Mouse (Mus musculus) CH12.LX (cell line): ENCODE results near the gene Cep295. TPM values are rescaled to one million over a fixed set of nuclear protein-coding genes. Genes with fewer than 3 reads are reported as not detected.

Source experiments
- DNase-seq: peaks from one replicate; pipeline ENCODE4 v3.0.0-alpha.2; 2013; ENCODE audit errors: extremely low read depth
- H3K27ac ChIP-seq: 2 replicates; pipeline ENCODE4 v1.5.1; 2012; ENCODE audit warnings: low read depth, mild to moderate bottlenecking, control low read depth, moderate library complexity; ENCODE audit not compliant: insufficient read depth
- H3K27me3 ChIP-seq: replicated peaks from 2 replicates; pipeline ENCODE3; 2012; ENCODE audit warnings: inconsistent platforms
- H3K36me3 ChIP-seq, 2 experiments: replicated peaks in 1 of 2; 2 replicates each; pipeline versions ENCODE3 to v1.6.1; 2012; ENCODE audit warnings: inconsistent platforms in 1 of 2, low read length in 1 of 2, mild to moderate bottlenecking in 1 of 2, mixed read lengths in 1 of 2, moderate library complexity in 1 of 2; ENCODE audit not compliant: control insufficient read depth in 1 of 2, insufficient read depth in 1 of 2
- H3K4me1 ChIP-seq, 2 experiments: 2 replicates each; pipeline ENCODE4 v1.6.1; 2012; ENCODE audit warnings: inconsistent platforms in 1 of 2, moderate library complexity in 1 of 2; ENCODE audit not compliant: insufficient read depth in 2 of 2, control insufficient read depth in 1 of 2
- H3K4me2 ChIP-seq: 2 replicates; pipeline ENCODE4 v1.6.1; 2012; ENCODE audit warnings: low read depth, mild to moderate bottlenecking, control low read depth; ENCODE audit not compliant: poor library complexity, insufficient read depth, severe bottlenecking
- H3K4me3 ChIP-seq, 3 experiments: fragments of 150-350 bp in 1 of 3; sonication (generic) in 1 of 3; replicated peaks in 1 of 3; 2 replicates each; pipeline versions ENCODE3 to v1.5.1; 2011 to 2012; ENCODE audit warnings: low read depth in 2 of 3, low read length in 2 of 3, mild to moderate bottlenecking in 2 of 3, moderate library complexity in 2 of 3, control low read depth in 1 of 3, improper control_type of control experiment in 1 of 3, inconsistent platforms in 1 of 3, mixed read lengths in 1 of 3; ENCODE audit not compliant: poor library complexity in 1 of 3
- H3K79me2 ChIP-seq: replicated peaks from 2 replicates; pipeline ENCODE4 v1.6.1; 2012; ENCODE audit warnings: mild to moderate bottlenecking, moderate library complexity; ENCODE audit not compliant: control insufficient read depth, poor library complexity, insufficient read depth, severe bottlenecking; ENCODE audit errors: extremely low read depth
- H3K9ac ChIP-seq: 2 replicates; pipeline ENCODE4 v1.6.1; 2012; ENCODE audit warnings: low read depth, mild to moderate bottlenecking, control low read depth, moderate library complexity; ENCODE audit not compliant: insufficient read depth
- H3K9me3 ChIP-seq: replicated peaks from 2 replicates; pipeline ENCODE3; 2012; ENCODE audit warnings: low read length, inconsistent platforms, mixed read lengths
- BHLHE40 ChIP-seq: IDR thresholded peaks from 2 replicates; pipeline ENCODE4 v1.6.1; 2011; ENCODE audit warnings: mild to moderate bottlenecking, low read depth, low read length, improper control_type of control experiment
- CTCF ChIP-seq, 2 experiments: IDR thresholded peaks in 1 of 2; conservative IDR thresholded peaks in 1 of 2; 2 replicates each; pipeline ENCODE4 v1.5.1; 2011 to 2012; ENCODE audit warnings: low read depth in 2 of 2, low read length in 2 of 2, improper control_type of control experiment in 1 of 2, inconsistent platforms in 1 of 2, mild to moderate bottlenecking in 1 of 2, moderate library complexity in 1 of 2
- ELF1 ChIP-seq: IDR thresholded peaks from 2 replicates; pipeline ENCODE4 v1.6.1; 2014; ENCODE audit warnings: low read depth, mild to moderate bottlenecking, inconsistent platforms, low read length, improper control_type of control experiment
- EP300 ChIP-seq: IDR thresholded peaks from 2 replicates; pipeline ENCODE4 v1.6.1; 2011; ENCODE audit warnings: low read length, improper control_type of control experiment
- ETS1 ChIP-seq: conservative IDR thresholded peaks from 2 replicates; pipeline ENCODE4 v1.6.1; 2012; ENCODE audit warnings: low read depth, mild to moderate bottlenecking, inconsistent platforms, low read length, improper control_type of control experiment, moderate library complexity
- HCFC1 ChIP-seq: IDR thresholded peaks from 2 replicates; pipeline ENCODE4 v1.6.1; 2012; ENCODE audit warnings: low read depth, mild to moderate bottlenecking, inconsistent platforms, low read length, improper control_type of control experiment
- MAFK ChIP-seq: IDR thresholded peaks from 2 replicates; pipeline ENCODE4 v1.6.1; 2011; ENCODE audit warnings: low read length, improper control_type of control experiment; ENCODE audit not compliant: insufficient replicate concordance
- MAZ ChIP-seq: IDR thresholded peaks from 2 replicates; pipeline ENCODE4 v1.6.1; 2012; ENCODE audit warnings: low read depth, mild to moderate bottlenecking, inconsistent platforms, low read length, improper control_type of control experiment, moderate library complexity
- MYC ChIP-seq: IDR thresholded peaks from 2 replicates; pipeline ENCODE4 v1.6.1; 2011; ENCODE audit warnings: low read depth, mild to moderate bottlenecking, improper control_type of control experiment, low read length
- NELFE ChIP-seq: IDR thresholded peaks from 2 replicates; pipeline ENCODE4 v1.6.1; 2011; ENCODE audit warnings: low read depth, low read length, improper control_type of control experiment
- TBP ChIP-seq: conservative IDR thresholded peaks from 2 replicates; pipeline ENCODE4 v1.6.1; 2011; ENCODE audit warnings: low read depth, low read length, improper control_type of control experiment
- TCF12 ChIP-seq: IDR thresholded peaks from 2 replicates; pipeline ENCODE4 v1.6.1; 2014; ENCODE audit warnings: low read depth, mild to moderate bottlenecking, inconsistent platforms, low read length, improper control_type of control experiment
- UBTF ChIP-seq: IDR thresholded peaks from 2 replicates; pipeline ENCODE4 v1.6.1; 2012; ENCODE audit warnings: low read depth, mild to moderate bottlenecking, inconsistent platforms, low read length, improper control_type of control experiment, moderate library complexity
- USF2 ChIP-seq: conservative IDR thresholded peaks from 2 replicates; pipeline ENCODE4 v1.6.1; 2011; ENCODE audit warnings: low read depth, low read length, improper control_type of control experiment
- ZC3H11A ChIP-seq: IDR thresholded peaks from 2 replicates; pipeline ENCODE4 v1.6.1; 2012; ENCODE audit warnings: low read depth, mild to moderate bottlenecking, inconsistent platforms, low read length, improper control_type of control experiment
- ZKSCAN1 ChIP-seq: IDR thresholded peaks from 2 replicates; pipeline ENCODE4 v1.6.1; 2012; ENCODE audit warnings: low read depth, inconsistent platforms, low read length, improper control_type of control experiment, borderline replicate concordance
- ZMIZ1 ChIP-seq: IDR thresholded peaks from 2 replicates; pipeline ENCODE4 v1.6.1; 2012; ENCODE audit warnings: low read depth, mild to moderate bottlenecking, inconsistent platforms, low read length, improper control_type of control experiment
- ZNF384 ChIP-seq: IDR thresholded peaks from 2 replicates; pipeline ENCODE4 v1.6.1; 2012; ENCODE audit warnings: low read depth, low read length, improper control_type of control experiment, inconsistent platforms
- dilution Hi-C: fragments of 300-500 bp; cut with MboI; formaldehyde crosslinking; loops from 2 replicates; pipeline ENCODE4 v1.14.3; 2020; ENCODE audit warnings: low sequenced_read_pairs; ENCODE audit not compliant: extremely low pct_unique_long_range_greater_than_20kb, extremely low pct_ligation_motif_present
- in situ Hi-C: fragments of 300-500 bp; cut with MboI; formaldehyde crosslinking; loops from 3 replicates; pipeline ENCODE4 v1.14.3; 2019; ENCODE audit warnings: low sequenced_read_pairs, low pct_ligation_motif_present, low pct_unique_long_range_greater_than_20kb, mixed read lengths
- polyA plus RNA-seq: library from polyadenylated mRNA; unstranded; fragments of >175 nt; gene quantifications from 2 replicates; pipeline ENCODE4 v1.2.1, GENCODE M21; 2012; ENCODE audit warnings: low read depth; ENCODE audit not compliant: insufficient read length
- total RNA-seq, 2 experiments: library from RNA; depleted of rRNA; stranded (reverse); fragments of 300-350 nt in 1 of 2; fragments of >200 nt in 1 of 2; gene quantifications; 2 replicates each; pipeline ENCODE4 v1.2.3; 2012 to 2014

The Cep295 gene
- total and polyA plus RNA-seq, 3 experiments, result 20.4 to 29.9 (median 27.2) TPM

- Histone ChIP-seq H3K4me3 (no peak overlapping the region), H3K36me3 (peaks cover 12 to 74% of the 10 kb centered on the region in 2 experiments), H3K4me1 (no peaks in the 10 kb centered on the region), H3K79me2 (no peaks in the 10 kb centered on the region), H3K4me2 (no peak overlapping the region), H3K9me3 (no peaks in the 10 kb centered on the region), H3K27me3 (no peaks in the 10 kb centered on the region), H3K27ac (no peak overlapping the region), H3K9ac (no peak overlapping the region)
- in situ Hi-C loops, result no loop called here
- dilution Hi-C loops, result no loop called here
- TF ChIP-seq ZC3H11A (no peak), ETS1 (no peak), HCFC1 (no peak), TCF12 (no peak), TBP (no peak), MYC (no peak), EP300 (no peak), NELFE (no peak), MAZ (no peak), ELF1 (no peak), ZNF384 (no peak), ZKSCAN1 (no peak), USF2 (no peak), MAFK (no peak), BHLHE40 (no peak), UBTF (no peak)
- no peak for DNase-seq
Measured at GRCm38 (mm10) chr9:15288402-15288801, 69.2 kb downstream of the Cep295 start.

GRCm38 (mm10) chr9:15287846-15288245, 69.7 kb downstream of the Cep295 start:
- Histone ChIP-seq H3K4me3 (no peak overlapping the region), H3K9ac (no peak overlapping the region), H3K4me1 (no peaks in the 10 kb centered on the region), H3K27me3 (no peaks in the 10 kb centered on the region), H3K79me2 (no peaks in the 10 kb centered on the region), H3K27ac (no peak overlapping the region), H3K9me3 (no peaks in the 10 kb centered on the region), H3K36me3 (peaks cover 12 to 69% of the 10 kb centered on the region in 2 experiments), H3K4me2 (no peak overlapping the region)
- DNase-seq, result no peak
- in situ Hi-C loops, result no loop called here
- TF ChIP-seq ZKSCAN1, result no peak
- no peak for TF ChIP-seq ZMIZ1
- TF ChIP-seq ETS1, result no peak
- no peak for TF ChIP-seq MAZ
- TF ChIP-seq CTCF (conservative IDR thresholded peaks at IDR 0.05 in 1 of 2, IDR thresholded peaks at IDR 0.05 in 1 of 2; ENCODE audit: low read depth in 2 of 2, low read length in 2 of 2), result no peak
- TF ChIP-seq TCF12, result no peak
- dilution Hi-C loops, result no loop called here
